Mouse (Mus musculus) liver, embryonic 12.5 days (tissue): Measurements from ENCODE around the gene Tssk3. TPM values are rescaled to one million over a fixed set of nuclear protein-coding genes. Genes with fewer than 3 reads are reported as not detected.
A peak's percentile ranks its signal among the peaks of the same experiment; 100 is the strongest.
"Not testable (repeated sequence)": the region's sequence is repeated elsewhere in the genome, so short reads cannot be mapped to it uniquely, and the experiment has no call there.

Experiments
- ATAC-seq: fragments of 200-750 bp; cut with Nextera tagmentation; 2 replicates; pipeline ENCODE4 v1.8.0; 2017; ENCODE audit warnings: moderate number of reproducible peaks, mild to moderate bottlenecking, moderate library complexity
- H3K27ac ChIP-seq: fragments of 300-500 bp; sonication (generic); 2 replicates; pipeline ENCODE4 v1.5.1; 2016; ENCODE audit warnings: mild to moderate bottlenecking
- H3K27me3 ChIP-seq: fragments of 300-500 bp; sonication (generic); replicated peaks from 2 replicates; pipeline ENCODE4 v1.6.1; 2016; ENCODE audit warnings: mild to moderate bottlenecking, moderate library complexity
- H3K36me3 ChIP-seq: fragments of 300-500 bp; sonication (generic); 2 replicates; pipeline ENCODE4 v1.6.1; 2016; ENCODE audit warnings: mild to moderate bottlenecking, moderate library complexity
- H3K4me1 ChIP-seq: fragments of 300-500 bp; sonication (generic); 2 replicates; pipeline ENCODE4 v1.6.1; 2016
- H3K4me2 ChIP-seq: fragments of 300-500 bp; sonication (generic); 2 replicates; pipeline ENCODE4 v1.6.1; 2016; ENCODE audit warnings: mild to moderate bottlenecking, moderate library complexity
- H3K4me3 ChIP-seq: fragments of 300-500 bp; sonication (generic); 2 replicates; pipeline ENCODE4 v1.5.1; 2016; ENCODE audit warnings: mild to moderate bottlenecking, moderate library complexity
- H3K9ac ChIP-seq: fragments of 300-500 bp; sonication (generic); 2 replicates; pipeline ENCODE4 v1.6.1; 2016; ENCODE audit warnings: mild to moderate bottlenecking, moderate library complexity
- H3K9me3 ChIP-seq: fragments of 300-500 bp; sonication (generic); replicated peaks from 2 replicates; pipeline ENCODE4 v1.6.1; 2016; ENCODE audit warnings: mild to moderate bottlenecking, moderate library complexity
- WGBS: fragments of 180-500 bp; shearing (Covaris S2); methylation state at CpG from one replicate; pipeline ENCODE4 v1.1.7; 2016; ENCODE audit not compliant: insufficient replicate concordance; 5-methylcytosine and 5-hydroxymethylcytosine counted together
- polyA plus RNA-seq: library from polyadenylated mRNA; unstranded; fragments of >200 nt; fragmentation: Nextera tagmentation; extraction: Ambion mirVana; gene quantifications from 2 replicates; pipeline ENCODE4 v1.2.1, GENCODE M21; 2016

Gene Tssk3
- polyA plus RNA-seq, 1 experiment from 2014 or later: not detected

- H3K27me3 ChIP-seq: no peaks in the 10 kb centered on the region
- ATAC-seq: no peak
- H3K36me3 ChIP-seq: peaks cover 5% of the 10 kb centered on the region
- H3K4me1 ChIP-seq: peaks cover 36% of the 10 kb centered on the region
- WGBS: 88% methylated on average over 3 of the region's 3 CpGs
- H3K4me3 ChIP-seq: no peak overlapping the region
- no peaks in the 10 kb centered on the region for H3K9me3 ChIP-seq
- no peak overlapping the region for H3K27ac ChIP-seq
- no peak overlapping the region for H3K4me2 ChIP-seq
- no peak overlapping the region for H3K9ac ChIP-seq
Measured at GRCm38 (mm10) chr4:129459726-129460125, 31.1 kb downstream of the Tssk3 start.

DNA sequence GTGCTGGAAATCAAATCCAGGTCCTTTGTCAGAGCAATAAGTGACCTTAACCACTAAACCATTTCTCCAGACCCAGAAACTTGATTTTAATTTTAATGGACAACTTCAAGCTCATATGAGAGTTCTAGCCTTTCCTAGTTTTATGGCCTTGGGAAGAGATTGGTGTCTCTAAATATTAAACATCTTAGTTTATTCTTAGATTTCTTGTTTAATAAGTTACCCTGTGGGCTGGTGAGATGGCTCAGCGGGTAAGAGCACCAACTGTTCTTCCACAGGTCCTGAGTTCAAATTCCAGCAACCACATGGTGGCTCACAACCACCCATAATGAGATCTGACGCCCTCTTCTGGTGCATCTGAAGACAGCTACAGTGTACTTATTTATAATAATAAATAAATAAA, 33.5 kb downstream of the Tssk3 start:
- peaks cover 11% of the 10 kb centered on the region for H3K4me1 ChIP-seq
- WGBS: 50% methylated on average over 2 of the region's 2 CpGs
- not testable (repeated sequence) for H3K4me3 ChIP-seq, H3K27ac ChIP-seq, H3K36me3 ChIP-seq, H3K4me2 ChIP-seq, ATAC-seq, H3K27me3 ChIP-seq, H3K9ac ChIP-seq, H3K9me3 ChIP-seq

DNA sequence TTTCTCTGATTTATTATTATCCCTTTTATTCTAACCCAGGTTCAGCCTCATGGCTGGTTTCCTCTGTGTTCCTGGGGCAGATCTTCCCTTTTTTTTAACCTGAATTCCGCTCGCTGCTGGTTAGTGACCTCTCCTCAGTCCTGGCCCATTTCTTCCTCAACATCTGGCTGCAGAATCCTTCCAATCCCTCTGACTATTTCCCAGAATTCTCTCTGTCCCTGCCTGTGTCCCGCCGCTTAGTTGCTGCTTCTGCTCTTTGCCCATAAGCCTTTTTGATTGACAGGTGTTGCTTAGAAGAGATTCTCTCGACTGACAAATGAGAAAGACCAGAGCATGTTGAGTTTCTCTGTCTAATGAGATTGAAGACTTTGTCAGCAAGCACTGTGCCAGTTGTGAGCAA, 34.7 kb downstream of the Tssk3 start:
- H3K36me3 ChIP-seq: no peaks in the 10 kb centered on the region
- peaks cover 9% of the 10 kb centered on the region for H3K4me1 ChIP-seq
- no peak overlapping the region for H3K4me3 ChIP-seq
- H3K27ac ChIP-seq: no peak overlapping the region
- ATAC-seq: no peak
- H3K4me2 ChIP-seq: no peak overlapping the region
- H3K9me3 ChIP-seq: no peaks in the 10 kb centered on the region
- no peaks in the 10 kb centered on the region for H3K27me3 ChIP-seq
- 50% methylated on average over 5 of the region's 5 CpGs for WGBS
- H3K9ac ChIP-seq: no peak overlapping the region

DNA sequence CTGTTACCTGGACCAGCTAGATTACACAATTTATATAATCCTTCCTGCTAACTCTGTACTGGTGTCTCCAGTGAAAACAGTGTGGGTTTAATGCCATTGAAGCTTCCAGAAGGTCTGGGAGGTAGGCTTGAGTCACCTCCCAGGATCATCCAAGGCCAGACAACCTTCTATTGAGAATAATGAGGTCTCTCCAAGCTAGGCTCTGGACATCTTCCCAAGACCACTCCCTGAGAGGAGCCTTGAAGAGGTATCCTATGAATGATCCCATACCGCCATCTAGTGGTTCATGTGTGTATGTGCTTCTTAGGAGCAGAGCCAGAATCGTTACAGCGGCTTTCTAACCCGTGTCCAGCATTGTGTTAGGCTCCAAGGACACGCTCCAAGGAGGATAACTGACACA, 35.6 kb downstream of the Tssk3 start:
- Histone ChIP-seq H3K27me3 (no peaks in the 10 kb centered on the region), H3K36me3 (no peaks in the 10 kb centered on the region), H3K4me2 (no peak overlapping the region), H3K4me1 (0 out of 2 replicates have a peak, but pooled peaks cover 5% of the 10 kb centered on the region), H3K4me3 (no peak overlapping the region), H3K27ac (no peak overlapping the region), H3K9me3 (no peaks in the 10 kb centered on the region), H3K9ac (no peak overlapping the region)
- peak; percentile 65 for ATAC-seq
- WGBS: 4% methylated on average over 5 of the region's 5 CpGs

DNA sequence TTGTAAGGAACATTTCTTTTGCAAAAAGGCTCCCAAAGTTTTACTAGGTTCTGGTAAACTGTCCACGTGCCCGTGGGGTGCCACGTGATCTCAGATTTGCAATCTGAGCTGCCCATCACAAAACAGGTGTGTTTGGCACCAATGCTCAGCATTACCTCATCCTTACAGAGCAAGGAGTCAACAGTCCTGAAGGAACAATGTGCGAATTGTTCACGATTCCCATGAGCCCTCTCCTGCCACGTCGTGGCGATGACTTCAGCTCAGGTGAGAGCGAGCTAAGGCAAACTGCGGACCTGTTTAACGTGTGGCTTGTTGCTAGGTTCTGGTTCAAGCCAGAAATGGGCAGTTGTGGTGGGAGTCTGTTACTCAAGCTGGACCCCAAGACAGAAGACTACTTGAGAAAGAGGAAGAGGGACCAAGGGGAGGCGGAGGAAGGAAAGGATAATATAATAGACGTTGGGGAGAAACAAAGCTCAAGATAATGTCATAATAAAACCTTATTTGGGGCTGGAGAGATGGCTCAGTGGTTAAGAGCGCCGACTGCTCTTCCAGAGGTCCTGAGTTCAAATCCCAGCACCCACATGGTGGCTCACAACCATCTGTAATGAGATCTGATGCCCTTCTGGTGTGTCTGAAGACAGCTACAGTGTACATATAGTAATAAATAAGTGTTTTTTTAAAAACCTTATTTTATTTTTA, 39.2 kb downstream of the Tssk3 start:
- ATAC-seq: no peak

DNA sequence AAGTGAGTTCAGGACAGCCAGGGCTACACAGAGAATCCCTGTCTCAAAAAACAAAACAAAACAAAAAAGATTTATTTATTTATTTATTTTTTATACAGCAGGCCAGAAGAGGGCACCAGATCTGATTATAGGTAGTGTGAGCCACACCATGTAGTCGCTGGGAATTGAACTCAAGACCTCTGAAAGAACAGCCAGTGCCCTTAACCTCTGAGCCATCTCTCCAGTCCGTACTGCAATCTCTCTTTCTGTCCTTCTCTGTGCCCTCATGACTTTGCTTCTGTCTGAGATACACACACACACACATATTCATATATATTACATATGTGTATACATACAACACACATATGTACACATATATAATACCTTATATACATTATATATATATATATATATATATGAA, 40.0 kb downstream of the Tssk3 start:
- Histone ChIP-seq H3K27me3 (no peaks in the 10 kb centered on the region), H3K9me3 (no peaks in the 10 kb centered on the region), H3K4me2 (no peak overlapping the region), H3K36me3 (no peaks in the 10 kb centered on the region), H3K4me1 (peaks cover 15% of the 10 kb centered on the region), H3K4me3 (no peak overlapping the region), H3K27ac (no peak overlapping the region), H3K9ac (no peak overlapping the region)
- 62% methylated on average over 2 of the region's 2 CpGs for WGBS
- no peak for ATAC-seq

More for the DNA sequence above, 39.2 kb downstream of the Tssk3 start:
- no peaks in the 10 kb centered on the region for H3K36me3 ChIP-seq
- H3K27me3 ChIP-seq: no peaks in the 10 kb centered on the region
- WGBS: 73% methylated on average over 15 of the region's 15 CpGs
- H3K4me1 ChIP-seq: peaks cover 15% of the 10 kb centered on the region
- no peak overlapping the region for H3K9ac ChIP-seq
- H3K4me2 ChIP-seq: no peak overlapping the region
- H3K4me3 ChIP-seq: no peak overlapping the region
- H3K9me3 ChIP-seq: no peaks in the 10 kb centered on the region
- H3K27ac ChIP-seq: no peak overlapping the region

DNA sequence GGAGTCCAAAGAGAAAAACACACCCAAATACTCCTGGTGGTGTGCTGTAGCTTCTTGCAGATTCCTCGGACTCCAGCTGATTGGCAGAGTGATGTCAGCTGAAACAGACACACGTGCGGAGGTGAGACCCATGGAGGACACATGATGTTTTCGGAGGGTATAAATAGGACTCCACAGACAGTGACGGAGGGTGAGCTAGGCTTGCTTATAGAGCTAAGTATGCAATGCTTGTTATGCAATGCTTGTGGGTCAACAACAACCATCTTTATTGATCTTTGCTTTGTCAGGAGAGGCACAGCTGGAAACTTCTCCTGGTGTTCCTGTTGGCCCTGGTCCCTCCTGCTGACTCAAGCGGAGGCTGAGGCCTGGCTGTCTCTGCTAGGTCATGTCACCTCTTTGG, 42.1 kb downstream of the Tssk3 start:
- no peaks in the 10 kb centered on the region for H3K9me3 ChIP-seq
- H3K4me1 ChIP-seq: peaks cover 19% of the 10 kb centered on the region
- ATAC-seq: no peak
- peaks cover under 1% of the 10 kb centered on the region; the same call in 1 of the 2 replicates for H3K27me3 ChIP-seq
- WGBS: 75% methylated on average over 6 of the region's 6 CpGs
- H3K4me3 ChIP-seq: no peak overlapping the region
- H3K36me3 ChIP-seq: no peaks in the 10 kb centered on the region
- no peak overlapping the region for H3K9ac ChIP-seq
- no peak overlapping the region for H3K27ac ChIP-seq
- no peak overlapping the region for H3K4me2 ChIP-seq

DNA sequence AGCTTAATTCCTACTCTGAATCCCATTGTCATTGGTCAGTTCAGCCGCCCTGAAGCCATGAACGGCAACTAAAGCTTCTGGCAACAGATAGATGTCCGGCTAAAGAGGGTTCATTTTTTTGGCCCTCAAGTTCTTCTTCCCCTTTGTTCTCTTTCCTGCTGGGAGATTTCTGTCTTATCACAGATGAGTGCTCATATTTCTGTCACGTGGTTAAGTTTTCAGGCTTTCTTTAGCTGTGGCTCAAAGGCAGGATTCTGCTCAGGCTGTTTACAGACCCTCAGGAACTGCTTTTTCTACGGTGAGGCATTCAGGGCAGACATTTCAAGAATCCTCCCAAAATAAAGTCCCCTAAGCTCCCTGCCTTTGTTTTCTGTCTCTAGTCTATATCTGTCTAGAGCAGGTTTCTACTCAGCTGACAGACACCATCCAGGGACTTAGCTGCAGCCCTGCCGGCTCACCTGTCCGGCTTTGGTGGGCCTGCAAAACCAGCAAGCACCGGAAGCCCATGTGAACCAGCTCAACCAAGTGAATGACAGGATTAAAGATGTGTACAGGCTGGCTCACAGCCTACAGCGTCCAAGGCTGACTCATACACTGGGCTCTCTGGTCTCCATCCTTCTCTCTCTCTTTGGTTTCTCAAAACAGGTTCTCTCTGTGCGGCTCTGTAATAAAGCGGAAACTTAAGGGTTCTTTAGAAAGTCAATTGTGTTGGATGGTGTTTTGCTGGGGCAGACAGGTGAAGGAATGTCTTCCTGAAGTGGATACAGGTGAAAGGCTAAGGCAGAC, 42.9 kb downstream of the Tssk3 start:
- Histone ChIP-seq H3K4me2 (no peak overlapping the region), H3K9ac (no peak overlapping the region), H3K27me3 (peaks cover 8% of the 10 kb centered on the region), H3K4me1 (peaks cover 19% of the 10 kb centered on the region), H3K4me3 (no peak overlapping the region), H3K9me3 (no peaks in the 10 kb centered on the region), H3K36me3 (no peaks in the 10 kb centered on the region), H3K27ac (no peak overlapping the region; the same call in 1 of the 2 replicates)
- ATAC-seq: no peak
- 65% methylated on average over 11 of the region's 11 CpGs for WGBS

- H3K9ac ChIP-seq: no peak overlapping the region
- H3K27ac ChIP-seq: no peak overlapping the region; the same call in 1 of the 2 replicates
- no peak overlapping the region for H3K4me2 ChIP-seq
- peaks cover 19% of the 10 kb centered on the region for H3K4me1 ChIP-seq
- WGBS: 38% methylated on average over 8 of the region's 8 CpGs
- ATAC-seq: no peak
- H3K36me3 ChIP-seq: no peaks in the 10 kb centered on the region
- H3K9me3 ChIP-seq: no peaks in the 10 kb centered on the region
- peaks cover 14% of the 10 kb centered on the region for H3K27me3 ChIP-seq
- H3K4me3 ChIP-seq: no peak overlapping the region
Measured at GRCm38 (mm10) chr4:129447360-129447759, 43.5 kb downstream of the Tssk3 start.

- H3K36me3 ChIP-seq: no peaks in the 10 kb centered on the region
- H3K4me1 ChIP-seq: peaks cover 22% of the 10 kb centered on the region
- peaks cover 75% of the 10 kb centered on the region for H3K27me3 ChIP-seq
- no peak overlapping the region for H3K27ac ChIP-seq
- H3K4me2 ChIP-seq: no peak overlapping the region; the same call in 1 of the 2 replicates
- ATAC-seq: no peak
- 23% methylated on average over 6 of the region's 6 CpGs for WGBS
- no peaks in the 10 kb centered on the region for H3K9me3 ChIP-seq
- no peak overlapping the region for H3K4me3 ChIP-seq
- no peak overlapping the region for H3K9ac ChIP-seq
Measured at GRCm38 (mm10) chr4:129441145-129441544, 49.7 kb downstream of the Tssk3 start.

- Histone ChIP-seq H3K9me3 (no peaks in the 10 kb centered on the region), H3K4me2 (peak within 1 kb of the TSS; percentile 57), H3K27me3 (peaks cover 76% of the 10 kb centered on the region), H3K36me3 (no peaks in the 10 kb centered on the region), H3K9ac (no peak within 1 kb of the TSS), H3K4me3 (peak within 1 kb of the TSS; percentile 37), H3K27ac (no peak within 1 kb of the TSS), H3K4me1 (peaks cover 21% of the 10 kb centered on the region)
- ATAC-seq: no peak
- 8% methylated on average over 33 of the region's 33 CpGs for WGBS
Measured at GRCm38 (mm10) chr4:129440340-129441063, 50.3 kb downstream of the Tssk3 start, which contains the start of gene Zbtb8b. Gene Zbtb8b (minus strand): TSS chr4:129440853.
